ENCODE assay signal across 8 mouse cellular contexts in genomic region chr13:15741771-15742170, GRCm38 (mm10).
DNase-seq lines count a peak whose midpoint lies in the region; TF ChIP-seq lines count a peak whose summit lies in the region.

No protein-coding gene starts in this region.

- no peaks in the 10 kb centered on the region for H3K27me3 ChIP-seq in kidney, adult 2 months (replicated peaks; ENCODE audit: control insufficient read depth, insufficient read depth, low read length)

- no peak for TF ChIP-seq POLR2A in kidney, adult 2 months (IDR thresholded peaks at IDR 0.05; ENCODE audit: low read depth, low read length)

- TF ChIP-seq CTCF in kidney, adult 2 months (conservative IDR thresholded peaks at IDR 0.05; ENCODE audit: insufficient read depth, insufficient read length, low read depth, low read length): no peak

- H3K4me3 ChIP-seq in kidney, adult 2 months (ENCODE audit: insufficient read depth, low read depth, low read length): no peak overlapping the region

- WGBS in kidney, adult 2 months: 11% methylated on average over 1 of the region's 1 CpGs

- DNase-seq in NIH3T3 (ENCODE audit: low read depth) (peak; percentile 96), MN1 (ENCODE audit: low spot score) (no peak)
- peak; percentile 68 for DNase-seq in brain, adult 2 months (ENCODE audit: low read depth, low spot score)
- DNase-seq in gastrocnemius, postnatal 14 days: peak; percentile 85
- DNase-seq in kidney, adult 2 months: peak; percentile 82
- peak; percentile 41 to 60 for DNase-seq in left cerebral cortex, postnatal 36 days (ENCODE audit: low spot score in 2 of 2)
- DNase-seq in ovary, postnatal 36 days (ENCODE audit: low spot score): peak; percentile 50
- no peak for DNase-seq in spleen, adult 18-20 months

- H3K4me1 ChIP-seq in kidney, adult 2 months (ENCODE audit: control insufficient read depth, insufficient read depth, low read length): no peaks in the 10 kb centered on the region; the same call in 1 of the 2 replicates

- H3K36me3 ChIP-seq in kidney, adult 2 months (ENCODE audit: control insufficient read depth, insufficient read depth, low read length): no peaks in the 10 kb centered on the region

- intact Hi-C loops in gastrocnemius, postnatal 14 days (cut with DNase I; ENCODE audit: low total_unique reads): no loop called here
- intact Hi-C loops in left cerebral cortex, postnatal 36 days (cut with DNase I): no loop called here

- H3K27ac ChIP-seq in kidney, adult 2 months (ENCODE audit: insufficient read depth, low read depth, low read length): no peak overlapping the region

Comparison
In these comparisons a context has a peak if more than half of its experiments do, and no peak if none do; other contexts are left out.
1. DNase-seq: peak in NIH3T3 (single experiment), brain, adult 2 months (single experiment), gastrocnemius, postnatal 14 days (single experiment), kidney, adult 2 months (single experiment), left cerebral cortex, postnatal 36 days (2 of 2) and ovary, postnatal 36 days (single experiment); none in MN1 (single experiment) and spleen, adult 18-20 months (0 of 2).